Mouse (Mus musculus) ES-Bruce4 (cell line): ENCODE measurements around the gene Dcst2. TPM values are rescaled to one million over a fixed set of nuclear protein-coding genes. Genes with fewer than 3 reads are reported as not detected.
A peak's percentile ranks its signal among the peaks of the same experiment; 100 is the strongest.

Experiments
- H3K27ac ChIP-seq: 2 replicates; pipeline ENCODE4 v1.5.1; 2012; ENCODE audit warnings: low read length, inconsistent platforms; ENCODE audit not compliant: insufficient read depth
- H3K27me3 ChIP-seq: 2 replicates; pipeline ENCODE4 v1.6.1; 2012; ENCODE audit warnings: mild to moderate bottlenecking, low read length, inconsistent platforms; ENCODE audit not compliant: control insufficient read depth, poor library complexity, insufficient read depth, severe bottlenecking
- H3K36me3 ChIP-seq: 2 replicates; pipeline ENCODE4 v1.6.1; 2012; ENCODE audit warnings: inconsistent platforms, mild to moderate bottlenecking, low read length, moderate library complexity; ENCODE audit not compliant: control insufficient read depth, poor library complexity, insufficient read depth, severe bottlenecking
- H3K4me1 ChIP-seq: one replicate; pipeline ENCODE4 v1.8.1; 2011; ENCODE audit warnings: low read length; ENCODE audit not compliant: control insufficient read depth, insufficient read depth
- H3K4me3 ChIP-seq: 2 replicates; pipeline ENCODE4 v1.5.1; 2011; ENCODE audit warnings: low read depth, mild to moderate bottlenecking, low read length
- H3K9ac ChIP-seq: 2 replicates; pipeline ENCODE4 v1.6.1; 2012; ENCODE audit warnings: low read depth, mild to moderate bottlenecking, inconsistent platforms; ENCODE audit not compliant: poor library complexity, severe bottlenecking
- H3K9me3 ChIP-seq: replicated peaks from 2 replicates; pipeline ENCODE4 v1.6.1; 2012; ENCODE audit warnings: mild to moderate bottlenecking, low read length, inconsistent platforms; ENCODE audit not compliant: control insufficient read depth, poor library complexity, insufficient read depth, severe bottlenecking
- CTCF ChIP-seq: IDR thresholded peaks from one replicate; pipeline ENCODE4 v1.8.1; 2011; ENCODE audit warnings: low read depth, low read length
- EP300 ChIP-seq: IDR thresholded peaks from 2 replicates; pipeline ENCODE4 v1.6.1; 2011; ENCODE audit warnings: low read depth, low read length; ENCODE audit not compliant: insufficient read depth
- POLR2A ChIP-seq: IDR thresholded peaks from one replicate; pipeline ENCODE4 v1.8.1; 2011; ENCODE audit warnings: low read length; ENCODE audit not compliant: insufficient read depth
- polyA plus RNA-seq: library from polyadenylated mRNA; stranded (reverse); fragments of >200 nt; gene quantifications from 2 replicates; pipeline ENCODE4 v1.2.4, GENCODE M21; 2011; ENCODE audit warnings: low read depth; ENCODE audit not compliant: missing spikeins, insufficient read depth, insufficient read length

Dcst2 gene
- polyA plus RNA-seq, 1 experiment: 0.25 TPM

GRCm38 (mm10) chr3:89317246-89317645, 44.5 kb upstream of the Dcst2 start:
- Histone ChIP-seq H3K9me3 (no peaks in the 10 kb centered on the region), H3K4me1 (no peaks in the 10 kb centered on the region), H3K4me3 (no peak overlapping the region), H3K9ac (no peak overlapping the region), H3K27me3 (peaks cover 17% of the 10 kb centered on the region), H3K27ac (no peak overlapping the region), H3K36me3 (no peaks in the 10 kb centered on the region)
- TF ChIP-seq POLR2A (no peak), CTCF (no peak), EP300 (no peak)

- H3K9me3 ChIP-seq: no peaks in the 10 kb centered on the region
- peaks cover 17% of the 10 kb centered on the region for H3K27me3 ChIP-seq
- H3K9ac ChIP-seq: no peak overlapping the region
- no peak overlapping the region for H3K4me3 ChIP-seq
- H3K36me3 ChIP-seq: no peaks in the 10 kb centered on the region
- TF ChIP-seq CTCF: no peak
- TF ChIP-seq POLR2A: no peak
- TF ChIP-seq EP300: no peak
- no peak overlapping the region for H3K27ac ChIP-seq
- H3K4me1 ChIP-seq: no peaks in the 10 kb centered on the region
These were observed 43.5 kb upstream of the Dcst2 start for GRCm38 (mm10) chr3:89318316-89318715.

GRCm38 (mm10) chr3:89318971-89319590, 42.7 kb upstream of the Dcst2 start:
- Histone ChIP-seq H3K27me3 (peaks cover 17% of the 10 kb centered on the region), H3K4me3 (no peak overlapping the region), H3K9me3 (no peaks in the 10 kb centered on the region), H3K9ac (no peak overlapping the region), H3K4me1 (no peaks in the 10 kb centered on the region), H3K36me3 (no peaks in the 10 kb centered on the region), H3K27ac (no peak overlapping the region)
- TF ChIP-seq EP300 (no peak), POLR2A (no peak), CTCF (no peak)

DNA sequence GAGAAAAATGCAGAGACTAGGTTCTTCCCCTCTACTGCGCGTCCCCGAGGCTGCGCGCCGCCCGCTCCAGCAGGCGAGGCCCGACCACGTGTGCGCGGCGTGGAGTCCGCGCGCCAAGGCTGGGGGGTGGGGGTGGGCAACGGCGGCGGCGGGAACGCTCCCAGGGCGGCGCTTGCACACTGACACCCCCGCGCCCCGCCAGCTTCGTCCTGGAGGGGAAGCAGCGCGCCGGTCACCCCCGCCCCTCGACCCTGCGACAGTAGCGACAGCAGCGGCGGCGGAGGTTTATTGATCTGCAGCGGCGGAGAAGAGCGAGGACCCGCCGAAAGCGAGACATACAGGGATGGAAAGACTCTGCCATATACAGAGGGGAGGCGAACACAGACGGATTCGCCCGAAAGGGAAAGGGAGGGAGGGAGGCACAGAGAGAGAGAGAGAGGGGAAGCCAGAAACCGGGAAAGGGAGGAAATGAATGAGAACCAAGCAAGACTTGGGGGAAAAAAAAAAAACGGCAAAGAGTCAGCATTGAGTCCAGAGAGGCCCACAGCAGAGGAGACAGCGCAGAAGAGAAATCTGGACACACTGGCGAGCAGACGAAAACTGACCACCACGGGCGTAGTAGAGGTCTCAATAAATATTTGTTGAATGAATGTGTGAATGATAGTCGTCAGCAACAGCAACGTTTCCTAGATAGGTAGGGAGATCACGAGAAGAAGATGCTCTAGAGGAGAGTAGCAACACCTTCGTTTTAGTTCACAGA, 42.0 kb upstream of the Dcst2 start:
- H3K4me1 ChIP-seq: no peaks in the 10 kb centered on the region
- TF ChIP-seq POLR2A (no peak), EP300 (no peak), CTCF (no peak)
- no peak overlapping the region for H3K9ac ChIP-seq
- no peak overlapping the region for H3K27ac ChIP-seq
- no peaks in the 10 kb centered on the region for H3K9me3 ChIP-seq
- no peaks in the 10 kb centered on the region for H3K36me3 ChIP-seq
- H3K27me3 ChIP-seq: peaks cover 17% of the 10 kb centered on the region
- no peak overlapping the region for H3K4me3 ChIP-seq

DNA sequence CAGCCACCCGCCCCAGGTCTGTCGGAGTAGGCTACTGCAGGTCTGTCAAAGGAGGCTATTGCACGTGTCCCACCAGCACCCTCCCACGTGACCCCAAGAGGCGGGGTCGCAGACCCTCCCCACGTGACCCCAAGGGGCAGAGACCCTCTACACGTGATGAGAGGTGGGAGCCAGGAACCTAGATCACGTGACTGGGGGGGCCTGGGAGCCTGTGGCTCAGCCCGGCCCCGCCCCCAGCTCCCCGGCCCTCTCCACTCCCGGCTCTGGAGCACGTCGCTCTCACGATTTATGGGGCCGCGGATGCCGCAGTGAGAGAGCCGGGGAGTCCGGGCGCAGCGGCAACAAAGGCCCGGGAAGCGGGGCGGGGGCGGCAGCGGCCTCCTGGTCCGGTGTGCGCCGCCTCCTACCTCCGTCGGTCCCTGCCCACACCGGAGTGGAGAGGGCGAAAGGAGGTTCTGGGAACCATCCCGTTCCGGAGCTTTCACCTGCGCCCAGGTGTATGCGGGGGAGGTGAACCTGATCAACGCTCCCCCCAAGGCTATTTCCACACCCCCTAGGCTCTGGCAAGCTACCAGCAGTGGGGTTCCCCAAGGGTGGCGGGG, 41.1 kb upstream of the Dcst2 start:
- TF ChIP-seq CTCF (no peak), POLR2A (no peak), EP300 (no peak)
- H3K4me3 ChIP-seq: peak overlapping the region; percentile 62
- peak overlapping the region; percentile 30 for H3K9ac ChIP-seq
- peaks cover 17% of the 10 kb centered on the region for H3K27me3 ChIP-seq
- H3K9me3 ChIP-seq: no peaks in the 10 kb centered on the region
- no peaks in the 10 kb centered on the region for H3K36me3 ChIP-seq
- no peak overlapping the region for H3K27ac ChIP-seq
- H3K4me1 ChIP-seq: no peaks in the 10 kb centered on the region
